In genomic region chr5:48235270-48235669, GRCm38 (mm10) we compare ENCODE assay signal across 23 mouse cellular contexts.
DNase-seq lines count a peak whose midpoint lies in the region; ATAC-seq and TF ChIP-seq lines count a peak whose summit lies in the region.
"Had no signal": no experiment of that assay in that cellular context is flagged by ENCODE, and none has a peak within 500 bp of the region (broad histone marks: within the 10 kb centered on the region; RNA-seq: fewer than 3 reads in every experiment).

No protein-coding gene starts in this region.

- H3K4me1 ChIP-seq in hindbrain, embryonic 13.5 days (replicated peaks) = peaks cover 6% of the 10 kb centered on the region; the same call in 1 of the 2 replicates
- no peaks in the 10 kb centered on the region for H3K4me1 ChIP-seq in hindbrain, postnatal 0 days (ENCODE audit: insufficient read depth, low read length)
- H3K4me1 ChIP-seq in midbrain, embryonic 12.5 days = no peaks in the 10 kb centered on the region
- H3K4me1 ChIP-seq in midbrain, postnatal 0 days (ENCODE audit: insufficient read depth, low read length) = no peaks in the 10 kb centered on the region
- no peaks in the 10 kb centered on the region for H3K4me1 ChIP-seq in midbrain, embryonic 14.5 days (ENCODE audit: control insufficient read depth, insufficient read depth, low read length)
- H3K4me1 ChIP-seq: forebrain, embryonic 10.5 days; forebrain, embryonic 13.5 days; heart, embryonic 10.5 days; heart, embryonic 13.5 days; intestine, embryonic 15.5 days had no signal

- peak overlapping the region; percentile 60; the same call in 1 of the 2 replicates for H3K27ac ChIP-seq in hindbrain, embryonic 13.5 days
- no peak overlapping the region for H3K27ac ChIP-seq in hindbrain, postnatal 0 days
- H3K27ac ChIP-seq in midbrain, embryonic 12.5 days (replicated peaks) = 0 out of 2 replicates have a peak overlapping the region, but pooled peaks have one; percentile 25
- H3K27ac ChIP-seq in midbrain, postnatal 0 days (ENCODE audit: low read depth, low read length) = no peak overlapping the region
- no peak overlapping the region for H3K27ac ChIP-seq in midbrain, embryonic 14.5 days (replicated peaks; ENCODE audit: low read depth, low read length)
- H3K27ac ChIP-seq: forebrain, embryonic 10.5 days; forebrain, embryonic 13.5 days; heart, adult 2 months; heart, embryonic 10.5 days; heart, embryonic 13.5 days; intestine, embryonic 15.5 days had no signal

- H3K27me3 ChIP-seq in hindbrain, embryonic 13.5 days = no peaks in the 10 kb centered on the region
- H3K27me3 ChIP-seq in hindbrain, postnatal 0 days (ENCODE audit: insufficient read depth, low read length) = no peaks in the 10 kb centered on the region
- H3K27me3 ChIP-seq in midbrain, embryonic 12.5 days = no peaks in the 10 kb centered on the region
- no peaks in the 10 kb centered on the region for H3K27me3 ChIP-seq in midbrain, postnatal 0 days (ENCODE audit: insufficient read depth, low read length)
- H3K27me3 ChIP-seq in midbrain, embryonic 14.5 days (ENCODE audit: control insufficient read depth, insufficient read depth, low read length) = no peaks in the 10 kb centered on the region
- H3K27me3 ChIP-seq: forebrain, embryonic 13.5 days; heart, embryonic 13.5 days; intestine, embryonic 15.5 days had no signal

- no peaks in the 10 kb centered on the region; the same call in 1 of the 2 replicates for H3K9me3 ChIP-seq in hindbrain, embryonic 13.5 days
- no peaks in the 10 kb centered on the region for H3K9me3 ChIP-seq in hindbrain, postnatal 0 days (ENCODE audit: low read length)
- H3K9me3 ChIP-seq in midbrain, embryonic 12.5 days = no peaks in the 10 kb centered on the region
- no peaks in the 10 kb centered on the region for H3K9me3 ChIP-seq in midbrain, postnatal 0 days (ENCODE audit: low read length)
- no peaks in the 10 kb centered on the region for H3K9me3 ChIP-seq in midbrain, embryonic 14.5 days (ENCODE audit: control insufficient read depth, low read length)
- H3K9me3 ChIP-seq: forebrain, embryonic 10.5 days; forebrain, embryonic 13.5 days; heart, embryonic 10.5 days; heart, embryonic 13.5 days; intestine, embryonic 15.5 days had no signal

- no peak for DNase-seq in hindbrain, postnatal 0 days (ENCODE audit: low spot score)
- DNase-seq in midbrain, postnatal 0 days (ENCODE audit: low spot score) = no peak
- DNase-seq in midbrain, embryonic 14.5 days = peak; percentile 19
- no peak for DNase-seq in c-Kit-positive CD71-positive TER-119-positive erythroid progenitor cells, embryonic 14.5 days (ENCODE audit: low spot score)
- DNase-seq: adrenal gland, adult 2 months; adrenal gland, postnatal 14 days; cerebellum, adult 18-20 months; cerebellum, adult 9-10 months; cerebellum, postnatal 14 days; gastrocnemius, postnatal 10 days; gastrocnemius, postnatal 36 days; heart, adult 2 months; heart, postnatal 14 days; heart, postnatal 4 days had no signal

- no peak overlapping the region for H3K4me3 ChIP-seq in hindbrain, embryonic 13.5 days
- H3K4me3 ChIP-seq in hindbrain, postnatal 0 days (ENCODE audit: low read length) = no peak overlapping the region
- no peak overlapping the region for H3K4me3 ChIP-seq in midbrain, embryonic 12.5 days
- no peak overlapping the region for H3K4me3 ChIP-seq in midbrain, postnatal 0 days (ENCODE audit: low read depth, low read length)
- no peak overlapping the region for H3K4me3 ChIP-seq in midbrain, embryonic 14.5 days (replicated peaks; ENCODE audit: low read depth, low read length)
- H3K4me3 ChIP-seq: forebrain, embryonic 10.5 days; forebrain, embryonic 13.5 days; heart, adult 2 months; heart, embryonic 10.5 days; heart, embryonic 13.5 days; intestine, embryonic 15.5 days had no signal

- no peaks in the 10 kb centered on the region for H3K36me3 ChIP-seq in hindbrain, embryonic 13.5 days
- no peaks in the 10 kb centered on the region for H3K36me3 ChIP-seq in hindbrain, postnatal 0 days (ENCODE audit: insufficient read depth, low read length)
- H3K36me3 ChIP-seq in midbrain, embryonic 12.5 days = no peaks in the 10 kb centered on the region
- H3K36me3 ChIP-seq in midbrain, postnatal 0 days (ENCODE audit: insufficient read depth, low read length) = no peaks in the 10 kb centered on the region
- H3K36me3 ChIP-seq in midbrain, embryonic 14.5 days (ENCODE audit: control insufficient read depth, insufficient read depth, low read length) = no peaks in the 10 kb centered on the region
- H3K36me3 ChIP-seq: intestine, embryonic 15.5 days had no signal

- ATAC-seq in hindbrain, embryonic 13.5 days (ENCODE audit: low FRiP score) = no peak
- no peak for ATAC-seq in hindbrain, postnatal 0 days
- no peak for ATAC-seq in midbrain, embryonic 12.5 days (ENCODE audit: low FRiP score, low read depth)
- ATAC-seq in midbrain, postnatal 0 days (ENCODE audit: low FRiP score) = no peak
- ATAC-seq in midbrain, embryonic 14.5 days (ENCODE audit: low FRiP score, low TSS enrichment) = no peak
- ATAC-seq: CD4-positive, CD25-positive, alpha-beta regulatory T cell, adult 4 months; forebrain, embryonic 13.5 days; forebrain, embryonic 16.5 days; intestine, embryonic 15.5 days had no signal

- H3K4me2 ChIP-seq in hindbrain, embryonic 13.5 days = no peak overlapping the region
- H3K4me2 ChIP-seq in hindbrain, postnatal 0 days (ENCODE audit: low read depth, low read length) = no peak overlapping the region
- no peak overlapping the region for H3K4me2 ChIP-seq in midbrain, embryonic 12.5 days (replicated peaks)
- H3K4me2 ChIP-seq in midbrain, postnatal 0 days (ENCODE audit: low read depth, low read length, poor library complexity, severe bottlenecking) = no peak overlapping the region
- no peak overlapping the region for H3K4me2 ChIP-seq in midbrain, embryonic 14.5 days (ENCODE audit: low read length)
- H3K4me2 ChIP-seq: forebrain, embryonic 13.5 days; heart, embryonic 13.5 days; intestine, embryonic 15.5 days had no signal

- WGBS in hindbrain, embryonic 13.5 days = 65% methylated on average over 6 of the region's 6 CpGs
- WGBS in hindbrain, postnatal 0 days = 54% methylated on average over 6 of the region's 6 CpGs
- 74% methylated on average over 6 of the region's 6 CpGs for WGBS in midbrain, embryonic 12.5 days
- 44% methylated on average over 6 of the region's 6 CpGs for WGBS in midbrain, postnatal 0 days
- WGBS in midbrain, embryonic 14.5 days = 40% methylated on average over 6 of the region's 6 CpGs

- no peak for TF ChIP-seq CTCF in hindbrain, postnatal 0 days (IDR thresholded peaks at IDR 0.05; ENCODE audit: low read depth)
- TF ChIP-seq CTCF in midbrain, postnatal 0 days (IDR thresholded peaks at IDR 0.05) = no peak

- H3K9ac ChIP-seq in hindbrain, embryonic 13.5 days = no peak overlapping the region
- no peak overlapping the region for H3K9ac ChIP-seq in hindbrain, postnatal 0 days (replicated peaks; ENCODE audit: low read length)
- no peak overlapping the region for H3K9ac ChIP-seq in midbrain, embryonic 12.5 days (replicated peaks)
- H3K9ac ChIP-seq in midbrain, postnatal 0 days (replicated peaks; ENCODE audit: low read length, poor library complexity, severe bottlenecking) = no peak overlapping the region
- no peak overlapping the region for H3K9ac ChIP-seq in midbrain, embryonic 14.5 days (replicated peaks; ENCODE audit: low read length)
- H3K9ac ChIP-seq: forebrain, embryonic 13.5 days; heart, embryonic 13.5 days; intestine, embryonic 15.5 days had no signal

Comparison
In these comparisons a context has a peak if more than half of its experiments do, and no peak if none do; other contexts are left out.
1. H3K27ac ChIP-seq: peak in hindbrain, embryonic 13.5 days (single experiment) and midbrain, embryonic 12.5 days (single experiment); none in hindbrain, postnatal 0 days (single experiment), midbrain, postnatal 0 days (single experiment) and midbrain, embryonic 14.5 days (single experiment).